Mouse (Mus musculus) neural tube, embryonic 13.5 days (tissue): ENCODE data around the gene Psmc6. TPM values are rescaled to one million over a fixed set of nuclear protein-coding genes. Genes with fewer than 3 reads are reported as not detected.

Experiments used
- ATAC-seq: fragments of 200-750 bp; cut with Nextera tagmentation; 2 replicates; pipeline ENCODE4 v1.8.0; 2017; ENCODE audit warnings: low read depth, mild to moderate bottlenecking, moderate TSS enrichment, moderate library complexity
- H3K27ac ChIP-seq: fragments of 300-500 bp; sonication (generic); replicated peaks from 2 replicates; pipeline ENCODE4 v1.5.1; 2015; ENCODE audit warnings: moderate library complexity, mild to moderate bottlenecking, inconsistent platforms
- H3K27me3 ChIP-seq: fragments of 300-500 bp; sonication (generic); 2 replicates; pipeline ENCODE4 v1.6.1; 2015; ENCODE audit warnings: mild to moderate bottlenecking, inconsistent platforms
- H3K36me3 ChIP-seq: fragments of 300-500 bp; sonication (generic); 2 replicates; pipeline ENCODE4 v1.6.1; 2015; ENCODE audit warnings: mild to moderate bottlenecking, inconsistent platforms
- H3K4me1 ChIP-seq: fragments of 300-500 bp; sonication (generic); replicated peaks from 2 replicates; pipeline ENCODE4 v1.6.1; 2015; ENCODE audit warnings: inconsistent platforms
- H3K4me2 ChIP-seq: fragments of 300-500 bp; sonication (generic); 2 replicates; pipeline ENCODE4 v1.6.1; 2015; ENCODE audit warnings: inconsistent platforms, mild to moderate bottlenecking, moderate library complexity
- H3K4me3 ChIP-seq: fragments of 300-500 bp; sonication (generic); 2 replicates; pipeline ENCODE4 v1.5.1; 2015; ENCODE audit warnings: mild to moderate bottlenecking, inconsistent platforms
- H3K9ac ChIP-seq: fragments of 300-500 bp; sonication (generic); 2 replicates; pipeline ENCODE4 v1.6.1; 2015; ENCODE audit warnings: moderate library complexity, mild to moderate bottlenecking, inconsistent platforms
- H3K9me3 ChIP-seq: fragments of 300-500 bp; sonication (generic); 2 replicates; pipeline ENCODE4 v1.6.1; 2016; ENCODE audit warnings: inconsistent platforms
- WGBS: fragments of 180-500 bp; shearing (Covaris S2); methylation state at CpG from one replicate; pipeline ENCODE4 v1.1.7; 2015; 5-methylcytosine and 5-hydroxymethylcytosine counted together
- polyA plus RNA-seq: library from polyadenylated mRNA; unstranded; fragments of >200 nt; fragmentation: Nextera tagmentation; extraction: Ambion mirVana; gene quantifications from 2 replicates; pipeline ENCODE4 v1.2.1, GENCODE M21; 2015

The Psmc6 gene
- polyA plus RNA-seq, 1 experiment from 2014 or later: 178 TPM

GRCm38 (mm10) chr14:45364211-45365195, 34.9 kb downstream of the Psmc6 start:
- no peak overlapping the region for H3K9ac ChIP-seq
- 88% methylated on average over 16 of the region's 16 CpGs for WGBS
- peaks cover 13% of the 10 kb centered on the region for H3K36me3 ChIP-seq
- H3K27ac ChIP-seq: no peak overlapping the region
- H3K9me3 ChIP-seq: 0 out of 2 replicates have a peak, but pooled peaks cover 2% of the 10 kb centered on the region
- no peaks in the 10 kb centered on the region for H3K27me3 ChIP-seq
- H3K4me1 ChIP-seq: no peaks in the 10 kb centered on the region
- H3K4me2 ChIP-seq: no peak overlapping the region
- ATAC-seq: no peak
- no peak overlapping the region for H3K4me3 ChIP-seq

GRCm38 (mm10) chr14:45365196-45365587, 35.6 kb downstream of the Psmc6 start:
- no peak overlapping the region for H3K27ac ChIP-seq
- no peak overlapping the region for H3K9ac ChIP-seq
- 86% methylated on average over 6 of the region's 6 CpGs for WGBS
- no peak overlapping the region for H3K4me2 ChIP-seq
- H3K27me3 ChIP-seq: no peaks in the 10 kb centered on the region
- ATAC-seq: no peak
- no peak overlapping the region for H3K4me3 ChIP-seq
- no peaks in the 10 kb centered on the region for H3K4me1 ChIP-seq
- H3K9me3 ChIP-seq: 0 out of 2 replicates have a peak, but pooled peaks cover 6% of the 10 kb centered on the region
- peaks cover 17% of the 10 kb centered on the region for H3K36me3 ChIP-seq

- Histone ChIP-seq H3K4me2 (no peak overlapping the region), H3K4me3 (no peak overlapping the region), H3K9me3 (no peaks in the 10 kb centered on the region), H3K27me3 (no peaks in the 10 kb centered on the region), H3K27ac (no peak overlapping the region), H3K9ac (no peak overlapping the region), H3K36me3 (peaks cover 34% of the 10 kb centered on the region), H3K4me1 (no peaks in the 10 kb centered on the region)
- 80% methylated on average over 3 of the region's 3 CpGs for WGBS
- no peak for ATAC-seq
Observed at GRCm38 (mm10) chr14:45378771-45379170, 49.2 kb downstream of the Psmc6 start.

- no peak overlapping the region for H3K9ac ChIP-seq
- H3K27me3 ChIP-seq: no peaks in the 10 kb centered on the region
- H3K27ac ChIP-seq: no peak overlapping the region
- WGBS: 89% methylated on average over 6 of the region's 6 CpGs
- H3K4me3 ChIP-seq: no peak overlapping the region
- ATAC-seq: no peak
- H3K4me1 ChIP-seq: no peaks in the 10 kb centered on the region
- no peaks in the 10 kb centered on the region for H3K9me3 ChIP-seq
- H3K36me3 ChIP-seq: peaks cover 34% of the 10 kb centered on the region
- H3K4me2 ChIP-seq: no peak overlapping the region
Observed at GRCm38 (mm10) chr14:45380756-45381155, 51.2 kb downstream of the Psmc6 start.

GRCm38 (mm10) chr14:45382912-45383311, 53.3 kb downstream of the Psmc6 start:
- Histone ChIP-seq H3K4me3 (no peak overlapping the region), H3K4me2 (no peak overlapping the region), H3K4me1 (peaks cover 10% of the 10 kb centered on the region), H3K36me3 (peaks cover 34% of the 10 kb centered on the region), H3K9me3 (no peaks in the 10 kb centered on the region), H3K9ac (no peak overlapping the region), H3K27me3 (no peaks in the 10 kb centered on the region), H3K27ac (no peak overlapping the region)
- no peak for ATAC-seq
- WGBS: 83% methylated on average over 4 of the region's 4 CpGs

GRCm38 (mm10) chr14:45385596-45385995, 56.0 kb downstream of the Psmc6 start:
- Histone ChIP-seq H3K27me3 (no peaks in the 10 kb centered on the region), H3K9ac (no peak overlapping the region), H3K36me3 (peaks cover 12% of the 10 kb centered on the region), H3K27ac (no peak overlapping the region), H3K4me3 (no peak overlapping the region), H3K4me1 (peaks cover 19% of the 10 kb centered on the region), H3K9me3 (no peaks in the 10 kb centered on the region), H3K4me2 (no peak overlapping the region)
- WGBS: 92% methylated on average over 2 of the region's 2 CpGs
- no peak for ATAC-seq

- Histone ChIP-seq H3K9me3 (no peaks in the 10 kb centered on the region), H3K9ac (peak overlapping the region; percentile 92; the same call in 1 of the 2 replicates), H3K27ac (no peak overlapping the region), H3K4me1 (peaks cover 19% of the 10 kb centered on the region), H3K36me3 (0 out of 2 replicates have a peak, but pooled peaks cover 3% of the 10 kb centered on the region), H3K4me3 (peak overlapping the region; percentile 84), H3K4me2 (peak overlapping the region; percentile 81), H3K27me3 (no peaks in the 10 kb centered on the region)
- ATAC-seq: no peak
- WGBS: 26% methylated on average over 2 of the region's 2 CpGs
Observed at GRCm38 (mm10) chr14:45387480-45387879, 57.9 kb downstream of the Psmc6 start.

- Histone ChIP-seq H3K4me1 (peaks cover 19% of the 10 kb centered on the region), H3K36me3 (no peaks in the 10 kb centered on the region), H3K9me3 (no peaks in the 10 kb centered on the region), H3K4me2 (peak overlapping the region; percentile 81), H3K9ac (peak overlapping the region; percentile 92), H3K27me3 (no peaks in the 10 kb centered on the region), H3K4me3 (peak overlapping the region; percentile 84), H3K27ac (peak overlapping the region; percentile 75)
- WGBS: under 1% methylated on average over 71 of the region's 71 CpGs
- ATAC-seq: peak; percentile 97
Observed at GRCm38 (mm10) chr14:45388345-45389181, 59.0 kb downstream of the Psmc6 start.

GRCm38 (mm10) chr14:45389194-45389593, 59.6 kb downstream of the Psmc6 start:
- Histone ChIP-seq H3K27me3 (no peaks in the 10 kb centered on the region), H3K4me2 (peak overlapping the region; percentile 81), H3K4me1 (peaks cover 19% of the 10 kb centered on the region), H3K27ac (peak overlapping the region; percentile 75), H3K4me3 (peak overlapping the region; percentile 84), H3K9me3 (no peaks in the 10 kb centered on the region), H3K36me3 (no peaks in the 10 kb centered on the region), H3K9ac (peak overlapping the region; percentile 92)
- ATAC-seq: peak; percentile 70; the same call in 1 of the 2 replicates
- 26% methylated on average over 3 of the region's 3 CpGs for WGBS

Other genes with a start within 250 kb of the Psmc6 start
- gene Gpr137c, start 110.1 kb upstream of the Psmc6 start, polyA plus RNA-seq: 13.6 and 13.7 TPM in 2 replicates
- 32.3 and 37.1 TPM in 2 replicates for gene Txndc16, start 109.5 kb upstream of the Psmc6 start, polyA plus RNA-seq
- 20.4 and 22.3 TPM in 2 replicates for gene Ero1l, start 11.0 kb upstream of the Psmc6 start, polyA plus RNA-seq
- gene Styx, start 21.3 kb downstream of the Psmc6 start, polyA plus RNA-seq: 60.1 and 68.3 TPM in 2 replicates
- gene Gnpnat1, start 75.1 kb downstream of the Psmc6 start, polyA plus RNA-seq: 29.9 and 31.0 TPM in 2 replicates
- gene Fermt2, start 200.3 kb downstream of the Psmc6 start, polyA plus RNA-seq: 85.0 and 85.5 TPM in 2 replicates